ENCODE assay signal across 11 mouse cellular contexts in genomic region chr3:116562408-116563094, GRCm38 (mm10). TPM values are rescaled to one million over a fixed set of nuclear protein-coding genes. Genes with fewer than 3 reads are reported as not detected.
DNase-seq lines count a peak whose midpoint lies in the region; ATAC-seq lines count a peak whose summit lies in the region.
"Had no signal": no experiment of that assay in that cellular context is flagged by ENCODE, and none has a peak within 500 bp of the region (broad histone marks: within the 10 kb centered on the region; RNA-seq: fewer than 3 reads in every experiment).

TSS of gene Lrrc39 (plus strand) at chr3:116562973.

- 39% methylated on average over 7 of the region's 7 CpGs for WGBS in lung, embryonic 16.5 days
- 42% methylated on average over 7 of the region's 7 CpGs for WGBS in stomach, embryonic 15.5 days

- no peak within 1 kb of the TSS for H3K27ac ChIP-seq in lung, embryonic 16.5 days (ENCODE audit: low read length)
- H3K27ac ChIP-seq in stomach, embryonic 15.5 days = 0 out of 2 replicates have a peak within 1 kb of the TSS, but pooled peaks have one; percentile 13
- H3K27ac ChIP-seq: embryonic facial prominence, embryonic 12.5 days had no signal

- no peak within 1 kb of the TSS for H3K4me2 ChIP-seq in lung, embryonic 16.5 days (ENCODE audit: low read depth, low read length)
- peak within 1 kb of the TSS; percentile 14 for H3K4me2 ChIP-seq in stomach, embryonic 15.5 days
- H3K4me2 ChIP-seq: embryonic facial prominence, embryonic 12.5 days had no signal

- H3K36me3 ChIP-seq in lung, embryonic 16.5 days (ENCODE audit: control insufficient read depth, insufficient read depth, low read length) = no peaks in the 10 kb centered on the region
- no peaks in the 10 kb centered on the region for H3K36me3 ChIP-seq in stomach, embryonic 15.5 days
- H3K36me3 ChIP-seq: embryonic facial prominence, embryonic 12.5 days had no signal

- no peak for DNase-seq in lung, postnatal 10 days
- DNase-seq in gastrocnemius, postnatal 10 days = no peak
- DNase-seq in heart, postnatal 4 days = peak; percentile 44
- DNase-seq in left cerebral cortex, adult 11 months (ENCODE audit: low spot score) = no peak
- no peak for DNase-seq in cerebellum, adult 9-11 months
- DNase-seq in urinary bladder, postnatal 36 days (ENCODE audit: low spot score in 2 of 2) = no peak
- DNase-seq: kidney, postnatal 4 days; thymus, postnatal 36 days had no signal

- H3K9me3 ChIP-seq in lung, embryonic 16.5 days (ENCODE audit: control insufficient read depth, low read length) = peaks cover 5% of the 10 kb centered on the region
- H3K9me3 ChIP-seq in stomach, embryonic 15.5 days = no peaks in the 10 kb centered on the region
- H3K9me3 ChIP-seq: embryonic facial prominence, embryonic 12.5 days had no signal

- no peaks in the 10 kb centered on the region for H3K4me1 ChIP-seq in lung, embryonic 16.5 days (replicated peaks; ENCODE audit: control insufficient read depth, insufficient read depth, low read length)
- H3K4me1 ChIP-seq in stomach, embryonic 15.5 days = no peaks in the 10 kb centered on the region
- H3K4me1 ChIP-seq: embryonic facial prominence, embryonic 12.5 days had no signal

- no peak for ATAC-seq in lung, embryonic 16.5 days (ENCODE audit: low read depth)
- ATAC-seq in stomach, embryonic 15.5 days (ENCODE audit: insufficient read depth, low FRiP score, low read depth) = peak; percentile 97

- no peaks in the 10 kb centered on the region for H3K27me3 ChIP-seq in lung, embryonic 16.5 days (ENCODE audit: control insufficient read depth, insufficient read depth, low read depth, low read length)
- H3K27me3 ChIP-seq in stomach, embryonic 15.5 days (replicated peaks) = no peaks in the 10 kb centered on the region
- H3K27me3 ChIP-seq: embryonic facial prominence, embryonic 12.5 days had no signal

- peak within 1 kb of the TSS; percentile 28; the same call in 1 of the 2 replicates for H3K9ac ChIP-seq in lung, embryonic 16.5 days (ENCODE audit: low read length)
- no peak within 1 kb of the TSS for H3K9ac ChIP-seq in stomach, embryonic 15.5 days
- H3K9ac ChIP-seq: embryonic facial prominence, embryonic 12.5 days had no signal

- no peak within 1 kb of the TSS for H3K4me3 ChIP-seq in lung, embryonic 16.5 days (ENCODE audit: low read length)
- no peak within 1 kb of the TSS; the same call in 1 of the 2 replicates for H3K4me3 ChIP-seq in stomach, embryonic 15.5 days (replicated peaks)
- H3K4me3 ChIP-seq: embryonic facial prominence, embryonic 12.5 days had no signal

RNA-seq across cellular contexts. Expression of gene Lrrc39, which starts in this region (rescaled TPM):
- polyA plus RNA-seq in lung, embryonic 16.5 days (2015; fragmentation: Nextera tagmentation; extraction: Ambion mirVana) = 0.67 and 0.93 TPM in 2 replicates
- total RNA-seq in gastrocnemius, postnatal 10 days (2021) = 10 to 100 TPM; 38.4 to 39.8 TPM
- 10 to 100 TPM; 65.9 to 67.2 TPM for total RNA-seq in heart, postnatal 4 days (2021)
- 1.5 and 2.2 TPM in 2 replicates for polyA plus RNA-seq in stomach, embryonic 15.5 days (2015; fragmentation: Nextera tagmentation; extraction: Ambion mirVana)
